Mouse (Mus musculus): ENCODE measurements at regions not wholly inside any gene's neighbourhood (a gene's known extent, or its start where the extent isn't known, plus 50 kb on each side); places are given as distances from the start of the nearest gene placed in this dataset.
A peak's percentile ranks its signal among the peaks of the same experiment; 100 is the strongest.

GRCm38 (mm10) chrX:118320123-118320522 is 106.9 kb upstream of the Tgif2lx2 start:
- peak; percentile 65 for DNase-seq (ENCODE audit: low read depth)

GRCm38 (mm10) chrX:118356888-118357287 is 70.1 kb upstream of the Tgif2lx2 start:
- DNase-seq (ENCODE audit: low read depth) = no peak

Measured in 416B (cell line).